Mouse (Mus musculus) megakaryocyte, embryonic 14.5 days (primary cell): ENCODE data around the gene Magi2.

ENCODE experiments used
- FLI1 ChIP-seq: IDR thresholded peaks from 2 replicates; pipeline ENCODE4 v1.6.1; 2012; ENCODE audit warnings: low read length, inconsistent platforms, mixed read lengths
- GATA1 ChIP-seq: IDR thresholded peaks from 3 replicates; pipeline ENCODE4 v1.6.1; 2012; ENCODE audit warnings: mixed read lengths, low read length, inconsistent platforms, borderline replicate concordance

GRCm38 (mm10) chr5:19909664-19910063 is 682.8 kb downstream of the Magi2 start:
- TF ChIP-seq GATA1: no peak
- no peak for TF ChIP-seq FLI1
